Mouse (Mus musculus) liver, embryonic 15.5 days (tissue): ENCODE measurements around the gene B230217C12Rik. TPM values are rescaled to one million over a fixed set of nuclear protein-coding genes. Genes with fewer than 3 reads are reported as not detected.

Source experiments
- ATAC-seq: fragments of 200-750 bp; cut with Nextera tagmentation; 2 replicates; pipeline ENCODE4 v1.8.0; 2017; ENCODE audit warnings: moderate number of reproducible peaks, mild to moderate bottlenecking, moderate library complexity; ENCODE audit not compliant: insufficient read depth
- H3K27ac ChIP-seq: fragments of 300-500 bp; sonication (generic); replicated peaks from 2 replicates; pipeline ENCODE4 v1.5.1; 2015; ENCODE audit warnings: mild to moderate bottlenecking, inconsistent platforms
- H3K27me3 ChIP-seq: fragments of 300-500 bp; sonication (generic); 2 replicates; pipeline ENCODE4 v1.6.1; 2015; ENCODE audit warnings: mild to moderate bottlenecking, inconsistent platforms
- H3K36me3 ChIP-seq: fragments of 300-500 bp; sonication (generic); replicated peaks from 2 replicates; pipeline ENCODE4 v1.6.1; 2015; ENCODE audit warnings: moderate library complexity, mild to moderate bottlenecking, inconsistent platforms
- H3K4me1 ChIP-seq: fragments of 300-500 bp; sonication (generic); replicated peaks from 2 replicates; pipeline ENCODE4 v1.6.1; 2015; ENCODE audit warnings: inconsistent platforms
- H3K4me2 ChIP-seq: fragments of 300-500 bp; sonication (generic); 2 replicates; pipeline ENCODE4 v1.6.1; 2015; ENCODE audit warnings: moderate library complexity, mild to moderate bottlenecking, inconsistent platforms
- H3K4me3 ChIP-seq: fragments of 300-500 bp; sonication (generic); replicated peaks from 2 replicates; pipeline ENCODE4 v1.5.1; 2015; ENCODE audit warnings: mild to moderate bottlenecking, inconsistent platforms
- H3K9ac ChIP-seq: fragments of 300-500 bp; sonication (generic); 2 replicates; pipeline ENCODE4 v1.6.1; 2015; ENCODE audit warnings: moderate library complexity, mild to moderate bottlenecking, inconsistent platforms
- H3K9me3 ChIP-seq: fragments of 300-500 bp; sonication (generic); replicated peaks from 2 replicates; pipeline ENCODE4 v1.6.1; 2016; ENCODE audit warnings: inconsistent platforms
- WGBS: fragments of 180-500 bp; shearing (Covaris S2); methylation state at CpG from one replicate; pipeline ENCODE4 v1.1.7; 2015; ENCODE audit warnings: mixed read lengths; ENCODE audit not compliant: insufficient replicate concordance; 5-methylcytosine and 5-hydroxymethylcytosine counted together
- polyA plus RNA-seq: library from polyadenylated mRNA; unstranded; fragments of >200 nt; fragmentation: Nextera tagmentation; extraction: Ambion mirVana; gene quantifications from 2 replicates; pipeline ENCODE4 v1.2.1, GENCODE M21; 2015

Gene B230217C12Rik
- polyA plus RNA-seq, 1 experiment from 2014 or later = 0.39 TPM

DNA sequence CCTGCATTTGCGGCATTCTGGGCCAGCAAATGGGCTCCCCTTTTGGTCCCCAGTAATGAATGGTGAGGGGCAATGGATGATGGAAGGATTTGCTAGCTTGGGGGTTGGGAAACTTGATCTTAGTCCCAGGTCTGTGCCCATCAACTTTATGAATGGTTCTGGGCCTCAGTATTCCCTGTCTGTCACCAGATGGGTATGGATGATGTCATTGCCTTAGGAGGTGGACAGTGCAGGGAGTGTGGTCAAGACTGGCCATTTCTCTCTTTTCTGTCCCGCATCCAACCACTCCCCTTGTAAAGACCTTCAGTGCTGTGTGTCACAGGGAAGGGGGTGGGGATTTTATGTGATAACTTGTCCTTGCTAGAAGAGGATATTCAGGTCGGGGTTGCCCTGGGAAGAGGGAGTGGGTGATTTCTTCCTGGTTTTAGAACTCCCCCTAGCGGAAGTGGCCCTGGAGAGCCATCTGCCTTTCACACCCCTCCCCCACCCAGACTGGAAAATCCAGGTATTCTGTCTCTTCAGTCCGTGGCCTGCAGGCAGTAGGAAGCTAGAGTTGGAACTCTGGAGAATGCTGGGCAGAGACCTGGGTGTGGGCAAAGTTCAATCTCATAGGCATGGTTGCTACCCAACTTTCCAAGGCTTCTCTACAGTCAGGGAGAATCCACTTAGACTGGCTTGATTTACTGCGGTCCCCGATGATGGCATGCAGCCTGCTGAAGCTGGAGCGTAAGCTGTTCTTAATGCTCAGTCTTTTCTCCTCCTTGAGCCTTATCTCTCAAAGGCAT is 39.0 kb upstream of the B230217C12Rik start:
- Histone ChIP-seq H3K4me2 (peak overlapping the region; percentile 92), H3K27me3 (peaks cover 28% of the 10 kb centered on the region), H3K9me3 (no peaks in the 10 kb centered on the region), H3K9ac (no peak overlapping the region), H3K36me3 (0 out of 2 replicates have a peak, but pooled peaks cover under 1% of the 10 kb centered on the region), H3K4me1 (peaks cover 88% of the 10 kb centered on the region), H3K4me3 (peak overlapping the region; percentile 71), H3K27ac (peak overlapping the region; percentile 89)
- no peak for ATAC-seq
- 39% methylated on average over 8 of the region's 8 CpGs for WGBS

DNA sequence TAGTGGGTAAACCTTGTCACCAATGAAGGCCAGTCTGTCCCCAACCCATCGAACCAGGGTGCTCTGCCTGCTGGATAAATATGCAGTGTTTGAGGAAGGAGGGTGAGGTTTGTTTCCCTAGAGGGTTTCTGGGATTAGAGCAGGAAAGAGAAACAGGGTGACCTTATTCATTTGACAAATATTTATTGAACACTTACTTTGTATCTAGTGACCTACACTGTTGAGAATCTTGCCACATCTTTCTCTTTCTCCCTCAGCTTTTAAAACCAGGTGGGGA is 38.4 kb upstream of the B230217C12Rik start:
- Histone ChIP-seq H3K36me3 (0 out of 2 replicates have a peak, but pooled peaks cover 6% of the 10 kb centered on the region), H3K27ac (peak overlapping the region; percentile 59), H3K4me3 (no peak overlapping the region), H3K9me3 (no peaks in the 10 kb centered on the region), H3K9ac (no peak overlapping the region), H3K27me3 (peaks cover 28% of the 10 kb centered on the region), H3K4me2 (peak overlapping the region; percentile 92), H3K4me1 (peaks cover 89% of the 10 kb centered on the region)
- ATAC-seq = no peak
- WGBS = 19% methylated on average over 1 of the region's 1 CpGs

DNA sequence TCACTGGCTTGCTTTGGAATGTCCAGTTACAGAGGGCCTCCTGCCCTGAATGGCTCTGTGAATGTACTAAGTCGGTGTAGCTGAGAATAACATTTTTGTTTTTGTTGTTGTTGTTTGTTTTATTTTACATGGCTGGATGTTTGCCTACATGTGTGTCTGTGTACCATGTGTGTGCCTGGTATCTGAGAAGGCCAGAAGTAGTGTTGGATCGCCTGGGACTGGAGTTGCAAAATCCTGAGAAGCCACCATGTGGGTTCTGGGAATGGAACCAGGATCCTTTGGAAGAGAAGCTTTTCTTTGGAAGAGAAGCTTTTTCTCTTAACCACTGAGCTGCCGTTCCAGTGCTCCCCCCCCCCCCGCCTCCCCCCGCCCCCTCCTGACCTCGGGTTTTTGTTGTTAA is 38.1 kb upstream of the B230217C12Rik start:
- H3K27ac ChIP-seq = peak overlapping the region; percentile 59
- H3K9ac ChIP-seq = no peak overlapping the region
- peaks cover 91% of the 10 kb centered on the region for H3K4me1 ChIP-seq
- no peaks in the 10 kb centered on the region for H3K9me3 ChIP-seq
- no peak overlapping the region for H3K4me3 ChIP-seq
- ATAC-seq = no peak
- WGBS = 41% methylated on average over 6 of the region's 6 CpGs
- peaks cover 28% of the 10 kb centered on the region for H3K27me3 ChIP-seq
- 0 out of 2 replicates have a peak, but pooled peaks cover 6% of the 10 kb centered on the region for H3K36me3 ChIP-seq
- peak overlapping the region; percentile 92 for H3K4me2 ChIP-seq

DNA sequence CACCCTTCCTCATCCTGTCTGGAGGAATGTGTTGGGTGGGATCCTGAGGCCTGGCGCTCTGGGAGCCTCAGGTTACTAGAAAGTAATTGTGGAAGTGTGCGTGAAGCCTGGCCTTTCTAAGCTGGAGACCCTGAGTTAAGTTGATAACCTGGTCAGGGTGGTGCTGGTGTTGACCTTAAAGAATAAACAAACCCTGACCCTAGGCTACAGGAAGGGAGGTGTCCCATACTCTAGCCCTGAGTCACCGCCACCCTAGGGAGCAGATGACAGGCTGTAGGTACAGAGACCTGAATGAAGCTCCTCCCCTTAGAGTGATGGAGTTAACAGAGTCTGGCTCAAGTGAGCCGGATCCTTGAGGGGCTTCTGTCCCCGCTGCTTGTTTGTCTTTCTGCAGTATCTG is 36.7 kb upstream of the B230217C12Rik start:
- ATAC-seq = no peak
- Histone ChIP-seq H3K4me3 (no peak overlapping the region), H3K4me1 (peaks cover 93% of the 10 kb centered on the region), H3K27me3 (peaks cover 20% of the 10 kb centered on the region), H3K27ac (0 out of 2 replicates have a peak overlapping the region, but pooled peaks have one; percentile 20), H3K9ac (no peak overlapping the region), H3K4me2 (no peak overlapping the region), H3K36me3 (peaks cover 6% of the 10 kb centered on the region; the same call in 1 of the 2 replicates), H3K9me3 (no peaks in the 10 kb centered on the region)
- 48% methylated on average over 5 of the region's 5 CpGs for WGBS

DNA sequence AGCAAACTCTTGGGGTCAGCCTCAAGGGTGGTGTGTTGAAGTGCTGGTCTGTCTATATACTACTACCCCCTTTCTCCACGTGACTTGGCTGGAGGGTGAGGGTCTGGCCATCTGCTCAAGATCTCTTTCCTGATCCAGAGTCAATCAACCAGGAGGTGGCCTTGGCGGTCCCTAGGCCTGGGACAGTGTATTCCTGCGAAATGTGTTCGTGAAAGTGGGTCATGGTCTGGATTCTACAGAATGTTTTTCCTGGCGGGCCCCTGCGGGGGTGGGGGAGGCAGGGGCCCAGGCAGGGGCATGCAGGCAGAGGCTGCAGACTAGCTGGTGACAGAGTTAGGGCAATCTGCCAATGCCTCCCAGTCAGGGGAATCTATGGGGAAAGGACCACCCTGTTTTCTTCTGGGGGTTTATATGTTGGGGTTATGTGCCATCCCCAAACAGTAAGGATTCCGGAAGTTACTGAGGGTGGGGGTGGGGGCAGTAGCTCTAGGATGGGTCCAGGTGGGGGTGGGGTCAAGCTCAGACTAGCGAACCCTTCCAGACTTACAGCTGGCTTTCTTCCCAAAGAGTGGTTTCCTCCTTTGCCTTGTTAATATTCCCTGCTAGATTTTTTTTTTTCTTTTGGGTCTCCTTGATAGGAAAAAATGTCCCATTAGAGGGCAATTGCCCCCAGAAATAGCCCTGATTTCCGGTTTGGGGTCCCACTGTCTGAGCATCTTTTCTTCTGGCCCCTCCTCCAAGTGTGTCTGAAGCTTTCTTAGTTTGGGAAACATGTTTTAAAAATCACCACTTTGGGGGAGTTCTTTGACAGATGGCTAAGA is 35.5 kb upstream of the B230217C12Rik start:
- peak overlapping the region; percentile 45; the same call in 1 of the 2 replicates for H3K27ac ChIP-seq
- no peak for ATAC-seq
- peaks cover 8% of the 10 kb centered on the region for H3K27me3 ChIP-seq
- H3K4me3 ChIP-seq = no peak overlapping the region
- H3K9ac ChIP-seq = no peak overlapping the region
- WGBS = 34% methylated on average over 9 of the region's 9 CpGs
- peak overlapping the region; percentile 11; the same call in 1 of the 2 replicates for H3K4me2 ChIP-seq
- H3K4me1 ChIP-seq = peaks cover 92% of the 10 kb centered on the region
- H3K9me3 ChIP-seq = no peaks in the 10 kb centered on the region
- peaks cover 6% of the 10 kb centered on the region; the same call in 1 of the 2 replicates for H3K36me3 ChIP-seq

DNA sequence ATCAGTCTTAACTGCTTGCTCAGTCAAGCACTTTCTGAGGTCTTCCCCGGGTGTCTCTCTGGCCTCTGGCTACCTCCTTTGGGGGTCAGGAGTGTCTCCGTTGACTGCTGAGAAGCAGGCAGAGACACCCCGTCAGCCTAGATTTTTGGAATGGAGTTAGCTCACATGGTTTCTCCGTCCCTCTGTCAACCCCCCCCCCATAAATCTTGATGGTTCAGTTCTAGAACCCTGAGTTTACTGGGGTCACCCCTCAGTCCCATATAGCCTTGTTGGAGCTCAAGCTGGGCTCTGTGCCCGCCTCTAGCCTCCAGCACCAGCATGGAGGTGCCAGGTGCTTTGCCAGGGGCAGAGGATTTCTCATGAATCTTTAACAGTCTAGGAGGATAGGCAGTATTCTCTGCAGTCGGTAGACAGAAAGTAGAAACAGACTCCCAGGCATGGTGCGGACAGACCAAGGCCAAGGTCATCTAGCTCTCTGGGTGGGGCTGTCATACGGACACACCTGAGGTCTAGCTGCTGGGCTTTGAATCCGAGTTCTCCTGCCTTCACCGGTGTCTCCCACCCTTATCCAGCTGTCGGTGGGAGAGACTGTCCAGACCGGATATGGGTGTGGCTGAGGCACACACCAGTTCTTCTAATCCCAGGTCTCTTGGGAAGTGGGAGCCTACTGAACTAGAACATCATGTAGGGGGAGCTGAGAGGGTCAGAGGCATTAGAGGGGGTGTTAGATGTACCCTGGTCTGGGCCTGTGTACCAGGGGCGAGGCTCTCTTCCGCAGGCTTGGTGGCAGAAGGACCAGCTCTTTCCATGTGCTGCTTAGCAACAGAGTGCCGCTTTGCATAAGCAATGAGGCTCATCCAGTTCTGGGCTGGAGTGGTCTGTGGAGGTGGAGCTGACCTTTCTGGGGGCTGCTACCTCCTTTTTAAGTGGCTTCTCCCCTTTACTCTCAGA is 34.6 kb upstream of the B230217C12Rik start:
- H3K36me3 ChIP-seq = peaks cover 6% of the 10 kb centered on the region; the same call in 1 of the 2 replicates
- H3K27me3 ChIP-seq = peaks cover under 1% of the 10 kb centered on the region; the same call in 1 of the 2 replicates
- peak overlapping the region; percentile 45 for H3K27ac ChIP-seq
- no peak overlapping the region for H3K4me2 ChIP-seq
- H3K4me3 ChIP-seq = no peak overlapping the region
- H3K4me1 ChIP-seq = peaks cover 92% of the 10 kb centered on the region
- H3K9ac ChIP-seq = no peak overlapping the region
- H3K9me3 ChIP-seq = no peaks in the 10 kb centered on the region
- 54% methylated on average over 15 of the region's 15 CpGs for WGBS
- no peak for ATAC-seq

DNA sequence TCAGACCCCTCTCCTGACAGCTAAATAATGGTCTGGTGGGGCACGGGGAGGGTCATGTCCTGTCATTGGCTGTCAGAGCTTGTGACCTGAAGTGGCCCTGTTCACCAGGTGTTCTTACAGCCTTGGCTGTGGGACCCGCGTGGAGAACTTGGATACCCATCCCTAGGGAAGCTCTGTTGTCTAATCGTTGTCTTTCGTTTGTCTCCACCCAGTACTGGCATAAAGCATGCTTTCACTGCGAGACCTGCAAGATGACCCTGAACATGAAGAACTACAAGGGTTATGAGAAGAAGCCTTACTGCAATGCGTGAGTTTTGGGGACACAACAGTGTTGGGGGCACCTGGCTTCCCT is 34.0 kb upstream of the B230217C12Rik start:
- no peak for ATAC-seq
- Histone ChIP-seq H3K4me2 (no peak overlapping the region), H3K27ac (no peak overlapping the region), H3K9me3 (no peaks in the 10 kb centered on the region), H3K4me3 (no peak overlapping the region), H3K4me1 (peaks cover 91% of the 10 kb centered on the region), H3K9ac (no peak overlapping the region), H3K27me3 (no peaks in the 10 kb centered on the region), H3K36me3 (peaks cover 6% of the 10 kb centered on the region; the same call in 1 of the 2 replicates)
- WGBS = 72% methylated on average over 7 of the region's 7 CpGs

DNA sequence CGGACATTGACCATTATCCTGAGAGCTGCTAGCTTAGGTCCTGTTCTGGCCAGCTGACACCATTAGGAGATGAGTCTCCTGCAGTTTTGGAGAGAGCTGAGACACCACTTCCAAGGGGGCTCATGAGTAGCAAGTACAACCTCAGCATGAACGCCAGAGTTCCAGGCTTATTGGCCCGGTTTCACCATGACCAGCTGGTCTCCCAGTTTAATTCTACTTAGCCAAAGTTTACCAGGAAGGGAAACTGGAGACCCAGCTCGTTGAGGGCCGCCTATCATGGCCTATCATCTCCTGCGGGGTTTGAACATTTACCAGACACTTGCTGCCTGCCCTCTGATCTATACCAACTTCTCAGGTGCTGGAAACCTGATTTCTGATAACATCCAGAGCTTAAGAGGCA is 33.0 kb upstream of the B230217C12Rik start:
- Histone ChIP-seq H3K4me2 (no peak overlapping the region), H3K9me3 (no peaks in the 10 kb centered on the region), H3K27ac (no peak overlapping the region; the same call in 1 of the 2 replicates), H3K4me1 (peaks cover 88% of the 10 kb centered on the region), H3K9ac (no peak overlapping the region), H3K4me3 (no peak overlapping the region), H3K27me3 (no peaks in the 10 kb centered on the region), H3K36me3 (peaks cover 6% of the 10 kb centered on the region; the same call in 1 of the 2 replicates)
- ATAC-seq = no peak
- 36% methylated on average over 6 of the region's 6 CpGs for WGBS

DNA sequence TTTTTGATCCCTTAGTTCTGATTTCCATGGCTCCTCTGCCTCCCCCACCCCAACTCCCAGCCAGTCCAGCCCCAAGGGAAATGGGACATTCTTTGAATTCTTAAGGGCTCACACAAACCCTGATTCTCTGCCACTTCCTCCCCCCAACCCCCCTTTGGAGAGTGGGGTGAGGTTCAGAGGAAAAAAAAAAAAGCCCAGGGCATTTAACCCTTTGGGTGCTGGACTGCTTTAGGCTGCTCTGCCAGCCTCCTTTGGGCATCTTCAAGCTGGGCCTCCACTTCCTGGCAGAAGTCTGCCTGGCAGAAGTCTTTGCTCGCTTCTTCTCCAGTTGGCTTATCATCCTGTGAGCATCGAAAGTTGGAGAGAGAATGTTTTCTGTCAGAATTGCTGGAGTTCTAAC is 32.5 kb upstream of the B230217C12Rik start:
- ATAC-seq = no peak
- Histone ChIP-seq H3K4me1 (peaks cover 88% of the 10 kb centered on the region), H3K4me2 (no peak overlapping the region), H3K9ac (no peak overlapping the region), H3K27ac (no peak overlapping the region), H3K27me3 (no peaks in the 10 kb centered on the region), H3K36me3 (peaks cover 6% of the 10 kb centered on the region; the same call in 1 of the 2 replicates), H3K9me3 (no peaks in the 10 kb centered on the region), H3K4me3 (no peak overlapping the region)
- 42% methylated on average over 2 of the region's 2 CpGs for WGBS

DNA sequence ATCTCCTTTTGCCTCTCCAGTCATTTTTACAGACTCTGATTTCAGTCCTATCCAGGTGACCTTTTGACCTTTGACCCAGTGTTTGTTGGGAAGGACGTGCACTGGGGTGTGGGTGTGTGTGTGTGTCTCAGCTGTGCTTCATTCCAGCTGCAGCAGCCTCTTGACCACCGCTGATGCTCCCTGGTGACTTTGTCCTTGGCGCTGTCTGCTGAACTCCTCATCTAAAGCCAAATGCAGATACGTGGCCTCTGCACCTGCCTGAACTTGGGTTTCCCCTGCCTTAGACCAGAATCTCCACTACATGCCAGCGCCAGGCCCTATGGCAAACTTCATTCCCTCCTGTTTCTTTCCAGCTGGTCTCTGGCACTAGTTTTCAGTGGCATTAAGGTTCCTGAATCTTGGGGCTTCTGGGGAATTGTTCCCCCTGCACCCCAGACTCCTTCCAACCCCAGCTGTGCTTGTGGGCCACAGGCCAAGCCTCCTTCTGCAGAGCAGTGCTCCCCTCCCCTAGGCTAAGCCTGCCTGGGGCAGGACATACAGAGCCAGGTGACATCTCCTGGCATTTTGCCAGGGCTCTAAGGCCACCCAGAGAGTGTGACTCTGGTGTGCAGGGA is 31.9 kb upstream of the B230217C12Rik start:
- Histone ChIP-seq H3K9me3 (no peaks in the 10 kb centered on the region), H3K4me2 (no peak overlapping the region), H3K4me3 (no peak overlapping the region), H3K9ac (no peak overlapping the region), H3K27ac (peak overlapping the region; percentile 24; the same call in 1 of the 2 replicates), H3K36me3 (peaks cover 6% of the 10 kb centered on the region; the same call in 1 of the 2 replicates), H3K4me1 (peaks cover 88% of the 10 kb centered on the region), H3K27me3 (no peaks in the 10 kb centered on the region)
- WGBS = 56% methylated on average over 5 of the region's 5 CpGs
- ATAC-seq = no peak
